Mouse (Mus musculus) ES-E14 (cell line): ENCODE data around the gene Hesx1. TPM values are rescaled to one million over a fixed set of nuclear protein-coding genes. Genes with fewer than 3 reads are reported as not detected.
"Not testable (repeated sequence)": the region's sequence is repeated elsewhere in the genome, so short reads cannot be mapped to it uniquely, and the experiment has no call there.

Experiments
- DNase-seq: peaks from one replicate; pipeline ENCODE4 v3.0.0-alpha.2; 2013; ENCODE audit warnings: low read depth, low spot score
- H3K27ac ChIP-seq: 2 replicates; pipeline ENCODE4 v1.5.1; 2012; ENCODE audit warnings: low read depth, mild to moderate bottlenecking, low read length, moderate library complexity, mixed read lengths; ENCODE audit not compliant: poor library complexity, insufficient read depth, severe bottlenecking
- H3K36me3 ChIP-seq: 2 replicates; pipeline ENCODE4 v1.6.1; 2012; ENCODE audit warnings: mild to moderate bottlenecking, low read length, moderate library complexity, mixed read lengths; ENCODE audit not compliant: control insufficient read depth, poor library complexity, insufficient read depth, severe bottlenecking
- H3K4me1 ChIP-seq, 2 experiments: fragments of 150-350 bp in 1 of 2; sonication (generic) in 1 of 2; 2 replicates each; pipeline ENCODE4 v1.6.1; 2012; ENCODE audit warnings: low read length in 2 of 2, mild to moderate bottlenecking in 1 of 2, mixed read lengths in 1 of 2; ENCODE audit not compliant: control insufficient read depth in 2 of 2, insufficient read depth in 2 of 2, poor library complexity in 1 of 2
- H3K4me3 ChIP-seq, 2 experiments: fragments of 150-350 bp in 1 of 2; sonication (generic) in 1 of 2; 2 replicates each; pipeline ENCODE4 v1.5.1; 2012; ENCODE audit warnings: low read length in 2 of 2, low read depth in 1 of 2, mild to moderate bottlenecking in 1 of 2, mixed read lengths in 1 of 2; ENCODE audit not compliant: insufficient read depth in 1 of 2, poor library complexity in 1 of 2, severe bottlenecking in 1 of 2
- H3K9ac ChIP-seq: 2 replicates; pipeline ENCODE4 v1.6.1; 2012; ENCODE audit warnings: low read depth, mild to moderate bottlenecking, low read length, mixed read lengths; ENCODE audit not compliant: poor library complexity, insufficient read depth, severe bottlenecking
- H3K9me3 ChIP-seq: fragments of 150-350 bp; sonication (generic); 2 replicates; pipeline ENCODE4 v1.6.1; 2012; ENCODE audit warnings: low read depth, mild to moderate bottlenecking, low read length; ENCODE audit not compliant: control insufficient read depth, insufficient read depth
- CHD2 ChIP-seq: IDR thresholded peaks from 2 replicates; pipeline ENCODE4 v1.6.1; 2014; ENCODE audit warnings: mild to moderate bottlenecking, low read depth, low read length, inconsistent platforms
- HCFC1 ChIP-seq: IDR thresholded peaks from 2 replicates; pipeline ENCODE4 v1.6.1; 2012; ENCODE audit warnings: low read length, inconsistent platforms, borderline replicate concordance; ENCODE audit not compliant: insufficient read depth
- MAFK ChIP-seq: IDR thresholded peaks from 2 replicates; pipeline ENCODE4 v1.6.1; 2014; ENCODE audit warnings: mild to moderate bottlenecking, low read depth, low read length, inconsistent platforms; ENCODE audit not compliant: insufficient read depth
- ZC3H11A ChIP-seq: IDR thresholded peaks from 2 replicates; pipeline ENCODE4 v1.6.1; 2012; ENCODE audit warnings: low read depth, mild to moderate bottlenecking, inconsistent platforms, low read length, borderline replicate concordance
- ZNF384 ChIP-seq: IDR thresholded peaks from 2 replicates; pipeline ENCODE4 v1.6.1; 2012; ENCODE audit warnings: low read depth, low read length, inconsistent platforms
- in situ Hi-C, 2 experiments: fragments of 600-800 bp; cut with MboI; formaldehyde crosslinking; loops; one replicate each; pipeline ENCODE4 v1.15.1; 2025; ENCODE audit warnings: low sequenced_read_pairs in 2 of 2, inconsistent platforms in 1 of 2; ENCODE audit not compliant: unreplicated experiment in 2 of 2
- total RNA-seq: library from RNA; depleted of rRNA; stranded (reverse); fragments of 300-350 nt; gene quantifications from 2 replicates; pipeline ENCODE4 v1.2.3, GENCODE M21; 2012; rRNA removed

Hesx1 gene
- 0.31 TPM in 1 of 2 replicates, not detected in the other for total RNA-seq

- DNase-seq, result peak; percentile 47
- Histone ChIP-seq H3K27ac (no peak within 1 kb of the TSS), H3K4me3 (peak within 1 kb of the TSS; percentile 19 to 40), H3K9ac (peak within 1 kb of the TSS; percentile 4; the same call in 1 of the 2 replicates), H3K4me1 (peaks cover 2% of the 10 kb centered on the region in 2 experiments; a peak in 2 of 4 replicates), H3K36me3 (no peaks in the 10 kb centered on the region), H3K9me3 (no peaks in the 10 kb centered on the region)
- in situ Hi-C loops, result no loop called here
- TF ChIP-seq MAFK (no peak), ZNF384 (no peak), CHD2 (no peak; the same call in 1 of the 2 replicates), ZC3H11A (no peak), HCFC1 (no peak)
Observed at GRCm38 (mm10) chr14:26994211-26994741, at the start of gene Hesx1. TSS of gene Hesx1 (plus strand) at chr14:26994416.

GRCm38 (mm10) chr14:26956139-26956538 is 38.1 kb upstream of the Hesx1 start:
- DNase-seq, in situ Hi-C loops, H3K9me3 ChIP-seq, H3K9ac ChIP-seq, H3K4me1 ChIP-seq, H3K27ac ChIP-seq, H3K4me3 ChIP-seq, H3K36me3 ChIP-seq: not testable (repeated sequence)

- TF ChIP-seq ZNF384, result no peak
- no peak for TF ChIP-seq CHD2
- TF ChIP-seq HCFC1, result no peak
- Histone ChIP-seq H3K27ac (no peak overlapping the region), H3K9ac (no peak overlapping the region), H3K4me1 (peaks cover 0 to 5% of the 10 kb centered on the region in 2 experiments; a peak in 2 of 4 replicates), H3K9me3 (no peaks in the 10 kb centered on the region), H3K4me3 (no peak overlapping the region), H3K36me3 (no peaks in the 10 kb centered on the region)
- no peak for DNase-seq
- in situ Hi-C loops, result no loop called here
Observed at GRCm38 (mm10) chr14:26960518-26960917, 33.7 kb upstream of the Hesx1 start.

- Histone ChIP-seq H3K27ac (no peak overlapping the region), H3K9me3 (no peaks in the 10 kb centered on the region), H3K9ac (no peak overlapping the region), H3K4me3 (peak overlapping the region in 1 of 2 experiments; percentile 79; a peak in 2 of 4 replicates), H3K36me3 (no peaks in the 10 kb centered on the region), H3K4me1 (peaks cover 0 to 9% of the 10 kb centered on the region in 2 experiments; a peak in 2 of 4 replicates)
- in situ Hi-C loops, result no loop called here
- TF ChIP-seq ZNF384 (no peak), ZC3H11A (no peak), MAFK (no peak), CHD2 (no peak), HCFC1 (no peak)
- no peak for DNase-seq
Observed at GRCm38 (mm10) chr14:26969164-26969563, 25.1 kb upstream of the Hesx1 start.

GRCm38 (mm10) chr14:26969856-26970407 is 24.3 kb upstream of the Hesx1 start:
- Histone ChIP-seq H3K27ac (peak overlapping the region; percentile 19; the same call in 1 of the 2 replicates), H3K4me1 (peaks cover 0 to 9% of the 10 kb centered on the region in 2 experiments; a peak in 2 of 4 replicates), H3K9ac (peak overlapping the region; percentile 94), H3K9me3 (no peaks in the 10 kb centered on the region), H3K4me3 (peak overlapping the region; percentile 79 to 90), H3K36me3 (no peaks in the 10 kb centered on the region)
- no peak for DNase-seq
- in situ Hi-C loops, result no loop called here
- TF ChIP-seq CHD2 (peak; percentile 83; the same call in 1 of the 2 replicates), MAFK (no peak)
